Mouse (Mus musculus): ENCODE data around the gene Mmd2. TPM values are rescaled to one million over a fixed set of nuclear protein-coding genes. Genes with fewer than 3 reads are reported as not detected.

Mmd2 gene
- total and polyA plus RNA-seq, 2 experiments, result 9.8 to 13.1 TPM

- no peak overlapping the region for H3K4me3 ChIP-seq (ENCODE audit: insufficient read depth, low read depth, low read length)
- 91% methylated on average over 7 of the region's 7 CpGs for WGBS
- TF ChIP-seq POLR2A (IDR thresholded peaks at IDR 0.05; ENCODE audit: extremely low read depth, insufficient read depth, low read length), result no peak
- no peak for TF ChIP-seq CTCF (IDR thresholded peaks at IDR 0.05; ENCODE audit: low read depth, low read length)
- peaks cover 5% of the 10 kb centered on the region; the same call in 1 of the 2 replicates for H3K36me3 ChIP-seq (ENCODE audit: control insufficient read depth, insufficient read depth, low read length)
- H3K27me3 ChIP-seq (ENCODE audit: control insufficient read depth, insufficient read depth, low read length), result no peaks in the 10 kb centered on the region
- peaks cover 22% of the 10 kb centered on the region for H3K4me1 ChIP-seq (ENCODE audit: control insufficient read depth, insufficient read depth, low read length)
- H3K79me2 ChIP-seq (ENCODE audit: control insufficient read depth, insufficient read depth, low read length), result peaks cover 18% of the 10 kb centered on the region; the same call in 1 of the 2 replicates
- no peak overlapping the region for H3K9ac ChIP-seq (ENCODE audit: low read depth, low read length)
- DNase-seq (ENCODE audit: extremely low read depth, low read depth, low spot score), result no peak
- no peak overlapping the region for H3K27ac ChIP-seq (replicated peaks; ENCODE audit: insufficient read depth, low read depth, low read length)
Observed at GRCm38 (mm10) chr5:142648162-142648561, 39.6 kb upstream of the Mmd2 start.

GRCm38 (mm10) chr5:142641331-142642051 lies 32.9 kb upstream of the Mmd2 start:
- 87% methylated on average over 6 of the region's 6 CpGs for WGBS
- Histone ChIP-seq H3K79me2 (ENCODE audit: control insufficient read depth, insufficient read depth, low read length) (peaks cover 26% of the 10 kb centered on the region; the same call in 1 of the 2 replicates), H3K9ac (ENCODE audit: low read depth, low read length) (no peak overlapping the region), H3K4me1 (ENCODE audit: control insufficient read depth, insufficient read depth, low read length) (no peaks in the 10 kb centered on the region; the same call in 1 of the 2 replicates), H3K27ac (replicated peaks; ENCODE audit: insufficient read depth, low read depth, low read length) (no peak overlapping the region), H3K27me3 (ENCODE audit: control insufficient read depth, insufficient read depth, low read length) (no peaks in the 10 kb centered on the region), H3K4me3 (ENCODE audit: insufficient read depth, low read depth, low read length) (no peak overlapping the region), H3K36me3 (ENCODE audit: control insufficient read depth, insufficient read depth, low read length) (peaks cover 24% of the 10 kb centered on the region)
- DNase-seq (ENCODE audit: extremely low read depth, low read depth, low spot score), result no peak
- no peak for TF ChIP-seq POLR2A (IDR thresholded peaks at IDR 0.05; ENCODE audit: extremely low read depth, insufficient read depth, low read length)
- TF ChIP-seq CTCF (IDR thresholded peaks at IDR 0.05; ENCODE audit: low read depth, low read length), result no peak

- Histone ChIP-seq H3K9ac (ENCODE audit: low read depth, low read length) (no peak overlapping the region), H3K4me3 (ENCODE audit: insufficient read depth, low read depth, low read length) (no peak overlapping the region), H3K27ac (replicated peaks; ENCODE audit: insufficient read depth, low read depth, low read length) (no peak overlapping the region), H3K4me1 (ENCODE audit: control insufficient read depth, insufficient read depth, low read length) (no peaks in the 10 kb centered on the region), H3K79me2 (ENCODE audit: control insufficient read depth, insufficient read depth, low read length) (peaks cover 27% of the 10 kb centered on the region; the same call in 1 of the 2 replicates), H3K36me3 (ENCODE audit: control insufficient read depth, insufficient read depth, low read length) (peaks cover 23% of the 10 kb centered on the region), H3K27me3 (ENCODE audit: control insufficient read depth, insufficient read depth, low read length) (no peaks in the 10 kb centered on the region)
- DNase-seq (ENCODE audit: extremely low read depth, low read depth, low spot score), result peak; percentile 58
- no peak for TF ChIP-seq POLR2A (IDR thresholded peaks at IDR 0.05; ENCODE audit: extremely low read depth, insufficient read depth, low read length)
- no peak for TF ChIP-seq CTCF (IDR thresholded peaks at IDR 0.05; ENCODE audit: low read depth, low read length)
- 62% methylated on average over 5 of the region's 5 CpGs for WGBS
Observed at GRCm38 (mm10) chr5:142640088-142640487, 31.5 kb upstream of the Mmd2 start.

DNA sequence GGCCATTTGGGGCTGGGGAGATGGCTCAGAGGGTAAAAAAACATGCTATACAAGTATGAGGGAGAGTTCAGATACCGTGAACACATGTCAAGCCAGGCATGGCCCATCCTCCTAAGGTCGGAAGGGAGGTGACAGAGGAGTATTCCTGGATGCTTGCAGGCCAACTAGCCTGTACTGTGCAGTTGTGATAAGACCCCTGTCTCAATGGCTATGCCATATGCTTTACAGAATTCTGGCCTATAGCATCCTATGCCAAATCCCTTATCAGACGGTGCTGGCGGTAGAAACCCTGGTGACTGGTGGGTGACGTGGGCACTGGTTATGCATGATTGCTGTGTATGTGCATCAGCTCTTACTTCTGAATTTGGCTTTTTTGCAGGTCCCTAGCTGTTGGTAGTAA lies 29.2 kb upstream of the Mmd2 start:
- no peaks in the 10 kb centered on the region for H3K27me3 ChIP-seq (ENCODE audit: control insufficient read depth, insufficient read depth, low read length)
- H3K9ac ChIP-seq (ENCODE audit: low read depth, low read length), result no peak overlapping the region
- DNase-seq (ENCODE audit: extremely low read depth, low read depth, low spot score), result no peak
- no peak overlapping the region for H3K4me3 ChIP-seq (ENCODE audit: insufficient read depth, low read depth, low read length)
- peaks cover 23% of the 10 kb centered on the region for H3K36me3 ChIP-seq (ENCODE audit: control insufficient read depth, insufficient read depth, low read length)
- no peaks in the 10 kb centered on the region for H3K4me1 ChIP-seq (ENCODE audit: control insufficient read depth, insufficient read depth, low read length)
- H3K27ac ChIP-seq (replicated peaks; ENCODE audit: insufficient read depth, low read depth, low read length), result no peak overlapping the region
- H3K79me2 ChIP-seq (ENCODE audit: control insufficient read depth, insufficient read depth, low read length), result peaks cover 40% of the 10 kb centered on the region; the same call in 1 of the 2 replicates
- no peak for TF ChIP-seq POLR2A (IDR thresholded peaks at IDR 0.05; ENCODE audit: extremely low read depth, insufficient read depth, low read length)
- TF ChIP-seq CTCF (IDR thresholded peaks at IDR 0.05; ENCODE audit: low read depth, low read length), result no peak
- 94% methylated on average over 5 of the region's 5 CpGs for WGBS

DNA sequence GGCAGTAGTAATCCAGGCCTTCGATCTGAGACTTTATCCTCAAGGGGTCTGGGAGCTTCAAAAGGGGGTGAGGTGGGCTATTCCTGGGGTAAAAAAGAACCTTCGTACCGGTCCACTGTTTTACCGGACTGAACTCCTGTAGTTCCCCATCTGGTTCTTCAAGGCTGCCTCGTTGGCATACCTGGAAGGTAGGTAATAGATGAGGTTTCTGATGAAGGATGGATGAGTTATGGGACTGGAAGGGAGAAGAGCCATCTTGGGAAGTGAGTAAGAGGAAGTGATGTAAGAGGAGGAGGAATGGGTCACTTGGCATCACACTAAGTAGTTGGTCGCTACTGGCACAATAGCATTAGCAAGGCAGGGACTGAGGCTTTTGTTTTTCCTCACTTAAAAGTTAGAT lies 21.6 kb upstream of the Mmd2 start:
- peak; percentile 72 for DNase-seq (ENCODE audit: extremely low read depth, low read depth, low spot score)
- TF ChIP-seq CTCF (IDR thresholded peaks at IDR 0.05; ENCODE audit: low read depth, low read length) (no peak), POLR2A (IDR thresholded peaks at IDR 0.05; ENCODE audit: extremely low read depth, insufficient read depth, low read length) (no peak)
- Histone ChIP-seq H3K36me3 (ENCODE audit: control insufficient read depth, insufficient read depth, low read length) (peaks cover 5% of the 10 kb centered on the region), H3K4me3 (ENCODE audit: insufficient read depth, low read depth, low read length) (peak overlapping the region; percentile 99), H3K27ac (replicated peaks; ENCODE audit: insufficient read depth, low read depth, low read length) (peak overlapping the region; percentile 59), H3K79me2 (ENCODE audit: control insufficient read depth, insufficient read depth, low read length) (peaks cover 37% of the 10 kb centered on the region; the same call in 1 of the 2 replicates), H3K27me3 (ENCODE audit: control insufficient read depth, insufficient read depth, low read length) (no peaks in the 10 kb centered on the region), H3K4me1 (ENCODE audit: control insufficient read depth, insufficient read depth, low read length) (peaks cover 9% of the 10 kb centered on the region), H3K9ac (ENCODE audit: low read depth, low read length) (peak overlapping the region; percentile 95)
- 7% methylated on average over 6 of the region's 6 CpGs for WGBS

DNA sequence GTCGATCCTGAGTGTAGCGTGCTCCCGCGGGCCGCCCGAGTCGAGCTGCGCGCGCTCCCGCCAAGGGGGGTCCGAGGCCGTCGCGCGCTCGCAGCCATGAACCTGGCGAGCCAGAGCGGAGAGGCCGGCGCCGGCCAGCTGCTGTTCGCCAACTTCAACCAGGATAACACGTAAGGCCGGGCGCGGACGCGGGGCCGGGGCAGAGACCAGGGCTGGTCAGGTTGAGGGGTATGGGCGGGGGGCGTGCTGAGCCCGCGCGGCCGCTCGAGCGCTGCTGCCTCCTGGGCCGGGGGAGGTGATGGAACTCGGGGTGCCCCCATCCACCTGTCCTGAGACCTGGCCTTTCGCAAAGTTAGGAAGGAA lies 21.0 kb upstream of the Mmd2 start:
- Histone ChIP-seq H3K79me2 (ENCODE audit: control insufficient read depth, insufficient read depth, low read length) (peaks cover 37% of the 10 kb centered on the region; the same call in 1 of the 2 replicates), H3K4me3 (ENCODE audit: insufficient read depth, low read depth, low read length) (peak overlapping the region; percentile 99), H3K36me3 (ENCODE audit: control insufficient read depth, insufficient read depth, low read length) (peaks cover 5% of the 10 kb centered on the region), H3K27ac (replicated peaks; ENCODE audit: insufficient read depth, low read depth, low read length) (peak overlapping the region; percentile 59), H3K9ac (ENCODE audit: low read depth, low read length) (peak overlapping the region; percentile 95), H3K4me1 (ENCODE audit: control insufficient read depth, insufficient read depth, low read length) (peaks cover 9% of the 10 kb centered on the region), H3K27me3 (ENCODE audit: control insufficient read depth, insufficient read depth, low read length) (no peaks in the 10 kb centered on the region)
- TF ChIP-seq POLR2A (IDR thresholded peaks at IDR 0.05; ENCODE audit: extremely low read depth, insufficient read depth, low read length) (no peak), CTCF (IDR thresholded peaks at IDR 0.05; ENCODE audit: low read depth, low read length) (no peak)
- WGBS, result under 1% methylated on average over 41 of the region's 41 CpGs
- no peak for DNase-seq (ENCODE audit: extremely low read depth, low read depth, low spot score)

Data from liver, adult 2 months (tissue).